Mouse (Mus musculus) embryo, embryonic 10.5 days (tissue): Measurements from ENCODE around the gene Trex1.

ENCODE experiments used
- DNase-seq: peaks from one replicate; pipeline ENCODE4 v3.0.0-alpha.2; 2015; ENCODE audit warnings: low spot score

Trex1 gene

GRCm38 (mm10) chr9:109051651-109052489 is 7.7 kb downstream of the Trex1 start:
- no peak for DNase-seq

DNA sequence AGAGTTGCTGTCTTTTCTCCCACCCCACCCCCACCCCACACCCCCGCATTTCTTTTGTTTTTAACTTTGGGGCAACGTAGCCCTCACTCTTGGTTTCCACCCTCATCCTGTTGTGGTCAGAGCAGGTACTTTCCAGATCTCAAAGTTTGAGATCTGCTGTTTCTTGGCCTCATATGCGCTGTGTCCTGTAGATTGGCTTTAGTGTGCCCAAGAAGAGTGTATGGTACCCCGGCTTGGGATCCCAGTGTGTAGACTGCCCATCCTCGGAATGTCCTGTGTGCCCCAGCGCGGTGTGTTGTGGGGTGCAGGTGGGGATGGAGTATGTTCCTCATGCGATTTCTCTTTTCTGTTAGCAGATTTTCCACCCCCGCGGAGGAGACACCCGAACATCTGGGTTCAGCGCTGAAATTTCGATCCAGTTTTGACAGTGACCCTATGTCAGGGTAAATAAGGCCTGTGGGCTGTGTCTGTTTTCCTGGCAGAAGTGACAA is 8.5 kb downstream of the Trex1 start:
- no peak for DNase-seq

GRCm38 (mm10) chr9:109050674-109050997 is 8.9 kb downstream of the Trex1 start:
- DNase-seq = no peak

DNA sequence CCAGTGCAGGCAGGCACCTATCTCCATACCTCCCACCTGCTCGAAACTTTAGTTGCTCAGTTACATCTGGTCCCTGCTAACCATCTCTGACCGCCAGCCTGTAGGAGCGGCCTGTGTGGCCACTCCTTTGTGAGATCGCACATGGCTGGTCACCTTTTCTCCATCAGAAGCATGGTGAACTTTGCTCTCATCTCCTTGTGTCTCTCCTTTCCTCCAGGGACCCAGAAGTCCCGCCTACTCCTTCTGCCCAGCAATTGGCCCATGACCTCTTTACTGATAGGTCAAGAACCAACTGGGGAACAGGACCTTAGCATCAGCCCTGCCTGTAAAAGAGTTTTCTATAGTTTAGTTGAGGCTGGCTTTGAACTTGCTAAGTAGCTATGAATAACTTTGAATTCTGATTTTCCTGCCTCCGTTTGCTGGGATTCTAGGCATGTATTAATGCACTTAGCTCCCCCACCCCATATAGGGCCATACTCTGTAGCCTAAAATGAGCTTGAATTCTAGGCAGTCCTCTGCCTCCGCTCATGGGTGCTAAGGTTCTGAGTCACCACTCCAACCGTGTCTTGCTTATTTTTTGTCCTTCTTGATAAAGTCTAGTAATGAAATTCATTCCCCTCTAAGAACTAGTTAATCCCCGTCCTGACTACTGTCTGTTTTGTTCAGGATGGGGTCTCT is 9.4 kb downstream of the Trex1 start:
- DNase-seq = no peak

DNA sequence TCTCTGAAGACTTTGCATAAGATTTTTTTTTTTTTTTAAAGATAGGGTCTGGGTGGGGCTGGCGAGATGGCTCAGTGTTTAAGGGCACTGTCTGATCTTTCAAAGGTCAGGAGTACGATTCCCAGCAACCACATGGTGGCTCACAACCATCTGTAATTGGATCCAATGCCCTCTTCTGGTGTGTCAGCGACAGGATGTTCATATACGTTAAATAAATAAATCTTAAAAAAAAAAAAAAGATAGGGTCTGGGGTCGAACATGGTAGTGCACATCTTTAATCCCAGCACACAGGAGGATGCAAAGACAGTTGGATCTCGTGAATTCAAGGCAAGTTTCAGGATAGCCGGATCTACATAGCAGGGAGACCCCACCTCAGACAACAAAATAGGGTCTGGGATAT is 10.2 kb downstream of the Trex1 start:
- no peak for DNase-seq

GRCm38 (mm10) chr9:109046306-109046705 is 13.2 kb downstream of the Trex1 start:
- DNase-seq = peak; percentile 63

DNA sequence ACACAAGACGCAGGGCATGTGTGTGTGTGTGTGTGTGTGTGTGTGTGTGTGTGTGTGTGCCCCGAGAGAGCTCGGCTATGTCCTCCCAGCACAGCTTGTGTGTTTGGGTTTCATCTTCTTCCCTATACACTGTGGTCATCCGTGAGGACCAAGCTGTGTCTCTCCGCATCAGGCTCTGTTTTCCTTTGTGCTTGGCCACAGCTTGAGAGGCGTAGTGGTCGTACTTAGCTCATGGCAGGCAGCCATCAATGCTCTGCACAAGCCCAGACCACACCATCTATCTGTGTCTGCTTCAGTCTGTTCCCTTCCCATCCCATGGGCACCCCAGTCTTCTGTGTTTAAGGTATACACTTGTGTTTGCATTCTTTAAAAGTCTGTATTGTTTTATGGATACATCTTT is 18.2 kb downstream of the Trex1 start:
- DNase-seq = no peak

- DNase-seq = no peak
These were observed 18.6 kb downstream of the Trex1 start for GRCm38 (mm10) chr9:109040906-109041305.

DNA sequence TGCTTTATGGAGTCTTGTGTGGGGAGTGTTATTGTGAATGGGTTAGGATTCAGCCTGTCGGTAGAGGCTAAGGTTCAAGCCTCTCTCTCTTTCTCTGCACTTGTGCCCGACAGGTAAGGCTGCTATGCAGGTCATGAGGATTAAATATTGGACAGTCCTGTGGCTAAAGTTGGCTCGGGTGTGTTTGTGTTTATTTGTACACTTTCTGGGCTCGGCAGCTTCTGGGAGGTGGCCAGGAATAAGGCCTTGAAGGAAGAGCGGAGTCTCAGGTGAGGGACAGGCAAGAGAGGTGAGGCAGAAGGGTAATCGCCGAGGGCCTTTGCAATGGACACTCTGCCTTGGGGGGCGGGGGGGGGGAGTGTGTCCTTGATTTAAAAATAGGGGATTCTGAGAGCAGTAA is 19.3 kb downstream of the Trex1 start:
- no peak for DNase-seq

- DNase-seq = no peak
These were observed 19.9 kb downstream of the Trex1 start for GRCm38 (mm10) chr9:109039681-109040080.

GRCm38 (mm10) chr9:109038901-109039364 is 20.6 kb downstream of the Trex1 start:
- DNase-seq = no peak

GRCm38 (mm10) chr9:109038086-109038895 is 21.2 kb downstream of the Trex1 start, which contains the start of gene Shisa5:
Gene Shisa5 (plus strand): TSS chr9:109038565.
- DNase-seq = peak; percentile 86

DNA sequence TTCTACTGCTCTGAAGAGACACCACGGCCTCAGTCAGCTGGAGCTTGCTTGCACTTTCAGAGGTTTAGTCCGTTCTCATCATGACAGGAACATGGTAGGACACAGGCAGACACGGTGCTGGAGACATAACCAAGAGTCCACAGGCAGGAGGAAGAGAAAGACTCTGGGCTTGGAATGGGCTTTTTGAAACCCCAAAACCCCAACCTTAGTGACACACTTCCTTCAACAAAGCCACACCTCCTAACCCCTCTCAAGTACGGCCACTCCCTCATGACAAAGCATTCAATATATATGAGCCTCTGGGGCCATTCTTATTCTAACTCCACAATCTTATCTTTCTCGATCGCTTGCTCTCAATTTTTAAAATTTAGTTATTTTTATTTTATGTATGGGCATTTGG is 27.1 kb downstream of the Trex1 start:
- DNase-seq = no peak

DNA sequence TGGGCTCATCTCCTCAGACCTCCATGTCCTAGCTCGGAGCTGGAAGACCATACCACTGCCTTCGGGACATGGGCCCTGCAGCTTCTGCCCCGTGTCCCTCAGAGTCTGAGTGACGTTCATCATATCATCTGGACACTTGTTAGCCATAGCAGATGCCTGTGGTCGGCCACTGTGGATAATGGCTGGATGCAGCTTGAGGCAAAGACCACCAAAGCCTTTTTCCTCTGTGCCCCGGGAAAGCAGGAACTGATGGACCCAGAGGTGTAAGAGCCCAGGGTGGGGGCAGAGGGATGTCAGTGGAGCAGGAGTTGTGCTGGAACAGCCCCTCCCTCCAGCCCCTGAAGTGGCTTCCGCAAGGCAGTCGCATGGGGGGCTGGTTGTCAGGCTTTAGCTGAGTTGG is 27.8 kb downstream of the Trex1 start:
- DNase-seq = no peak

GRCm38 (mm10) chr9:109031001-109031400 is 28.5 kb downstream of the Trex1 start:
- DNase-seq = no peak

DNA sequence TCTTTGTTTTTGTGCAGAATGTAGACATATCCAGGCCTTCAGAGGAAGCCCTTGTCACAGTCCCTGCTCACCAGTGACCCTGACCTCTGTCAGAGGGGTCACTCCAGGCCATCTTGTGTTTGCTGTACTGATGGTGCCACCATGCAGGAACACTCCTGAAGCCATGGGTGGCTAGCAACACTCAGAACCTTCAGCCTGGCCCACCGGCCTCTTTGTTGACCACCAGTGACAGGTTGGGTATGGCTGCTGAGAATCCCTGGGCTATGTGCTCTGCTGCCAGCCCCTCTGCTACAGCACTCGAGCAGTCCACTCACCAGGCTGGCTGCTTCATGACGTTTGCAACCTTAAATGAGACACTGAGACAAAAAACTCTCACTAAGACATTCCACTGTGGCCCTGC is 29.2 kb downstream of the Trex1 start:
- DNase-seq = no peak

GRCm38 (mm10) chr9:109028919-109029318 is 30.6 kb downstream of the Trex1 start:
- DNase-seq = no peak

DNA sequence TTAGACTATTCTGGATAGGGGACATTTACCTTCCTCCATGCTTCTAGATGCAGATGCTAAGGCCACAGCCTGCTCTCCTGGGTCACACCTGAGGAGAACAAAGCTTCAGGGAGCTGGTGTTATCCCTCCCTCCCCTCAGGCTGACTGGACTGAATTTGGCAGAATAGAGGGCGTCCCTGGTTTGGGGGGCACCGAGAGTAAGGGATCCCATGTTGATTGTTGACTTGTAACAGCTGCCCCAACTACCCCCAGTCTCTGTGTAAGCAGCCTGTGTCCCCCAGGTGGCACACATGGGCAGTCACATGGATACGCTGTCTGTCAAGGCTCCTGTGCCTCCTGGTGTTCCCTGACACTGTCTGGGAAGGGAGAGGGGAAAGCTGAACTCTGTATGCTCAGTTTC is 31.1 kb downstream of the Trex1 start:
- no peak for DNase-seq

GRCm38 (mm10) chr9:109027521-109027920 is 32.0 kb downstream of the Trex1 start:
- no peak for DNase-seq

- DNase-seq = no peak
These were observed 36.5 kb downstream of the Trex1 start for GRCm38 (mm10) chr9:109022866-109023685.

- DNase-seq = no peak
These were observed 38.1 kb downstream of the Trex1 start for GRCm38 (mm10) chr9:109021428-109021827.
